Mouse (Mus musculus): ENCODE measurements at regions not wholly inside any gene's neighbourhood (a gene's known extent, or its start where the extent isn't known, plus 50 kb on each side); places are given as distances from the start of the nearest gene placed in this dataset.

GRCm38 (mm10) chr2:106231136-106231535, 227.8 kb upstream of the Dnajc24 start:
- no peak for TF ChIP-seq EP300 (IDR thresholded peaks at IDR 0.05; ENCODE audit: low read depth)
- no peak for TF ChIP-seq CTCF (IDR thresholded peaks at IDR 0.05; ENCODE audit: low read depth)

Data from liver, postnatal 0 days (tissue).